Mouse (Mus musculus): Measurements from ENCODE around the gene Dap. TPM values are rescaled to one million over a fixed set of nuclear protein-coding genes. Genes with fewer than 3 reads are reported as not detected.

The Dap gene
- polyA plus RNA-seq, 1 experiment: 566 TPM

DNA sequence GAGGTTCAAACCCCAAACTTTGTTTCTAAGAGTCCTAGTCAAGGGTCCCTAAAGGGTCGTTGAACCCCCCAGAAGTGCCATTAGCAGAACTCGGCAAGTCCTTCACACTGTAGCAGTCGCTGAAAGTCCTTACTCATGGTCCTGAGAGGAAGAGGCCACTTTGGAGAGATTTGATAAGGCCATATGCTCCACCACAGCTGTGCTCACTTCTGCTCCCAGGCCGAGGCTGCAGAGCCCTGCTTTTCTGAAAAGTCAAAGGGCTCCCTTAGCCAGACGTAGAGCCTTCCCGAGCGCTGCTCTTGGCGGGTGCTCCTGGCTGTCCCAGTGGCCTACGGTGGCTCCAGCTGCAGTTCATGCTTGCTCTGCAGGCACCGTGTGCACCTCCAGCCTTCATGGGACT, 49.4 kb downstream of the Dap start:
- Histone ChIP-seq H3ac (ENCODE audit: control insufficient read depth, insufficient read length, low read depth) (no peak overlapping the region), H3K4me3 (ENCODE audit: insufficient read depth, poor library complexity, severe bottlenecking) (no peak overlapping the region)

DNA sequence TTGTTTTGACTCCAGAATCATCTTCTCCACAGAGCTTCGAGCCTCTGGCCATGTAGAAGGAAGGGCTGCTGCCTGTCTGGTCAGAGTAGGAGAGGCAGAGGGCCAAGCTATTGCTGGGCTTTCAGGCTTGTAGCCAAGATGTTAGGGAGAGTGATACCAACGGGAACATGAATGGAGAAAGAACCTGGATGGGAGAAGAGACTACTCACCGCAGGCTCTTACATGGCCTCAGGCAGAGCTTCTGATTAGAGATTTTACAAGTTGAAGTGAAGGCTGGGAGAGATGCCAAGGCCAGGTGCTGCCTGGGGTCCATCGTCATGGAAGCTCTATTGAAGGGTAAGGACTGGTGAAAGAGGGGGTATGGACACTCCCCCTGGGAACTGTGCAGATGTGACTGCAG, 54.0 kb downstream of the Dap start:
- no peak for TF ChIP-seq MAX (IDR thresholded peaks at IDR 0.05)
- TF ChIP-seq USF1 (IDR thresholded peaks at IDR 0.05; ENCODE audit: low read depth): no peak
- TF ChIP-seq FOSL1 (IDR thresholded peaks at IDR 0.05; ENCODE audit: insufficient read depth, low read length, poor library complexity, severe bottlenecking): no peak
- TF ChIP-seq CEBPB (IDR thresholded peaks at IDR 0.05; ENCODE audit: low read depth): no peak
- no peak for TF ChIP-seq MYOG (IDR thresholded peaks at IDR 0.05; ENCODE audit: control insufficient read depth, extremely low read depth, insufficient read length)
- TF ChIP-seq MYOD1 (IDR thresholded peaks at IDR 0.05; ENCODE audit: control insufficient read depth, insufficient read length, low read depth): no peak
- TF ChIP-seq CTCF (IDR thresholded peaks at IDR 0.05; ENCODE audit: control insufficient read depth, insufficient read depth, insufficient read length): no peak
- H3ac ChIP-seq (ENCODE audit: control insufficient read depth, insufficient read length, low read depth): no peak overlapping the region
- no peaks in the 10 kb centered on the region for H3K27me3 ChIP-seq (ENCODE audit: control insufficient read depth, insufficient read depth, insufficient read length)
- no peaks in the 10 kb centered on the region for H3K79me3 ChIP-seq (ENCODE audit: low read depth)
- H3K79me2 ChIP-seq (ENCODE audit: control insufficient read depth, insufficient read depth): no peaks in the 10 kb centered on the region
- H3K4me3 ChIP-seq (ENCODE audit: insufficient read depth, poor library complexity, severe bottlenecking): no peak overlapping the region
- H3K36me3 ChIP-seq (ENCODE audit: control insufficient read depth, insufficient read depth): peaks cover 22% of the 10 kb centered on the region

More for the DNA sequence above, 49.4 kb downstream of the Dap start:
- peaks cover 19% of the 10 kb centered on the region for H3K79me2 ChIP-seq (ENCODE audit: control insufficient read depth, insufficient read depth)
- peaks cover 4% of the 10 kb centered on the region for H3K79me3 ChIP-seq (ENCODE audit: low read depth)
- H3K27me3 ChIP-seq (ENCODE audit: control insufficient read depth, insufficient read depth, insufficient read length): no peaks in the 10 kb centered on the region
- H3K36me3 ChIP-seq (ENCODE audit: control insufficient read depth, insufficient read depth): peaks cover 63% of the 10 kb centered on the region
- TF ChIP-seq MYOG (IDR thresholded peaks at IDR 0.05; ENCODE audit: control insufficient read depth, extremely low read depth, insufficient read length) (no peak), MYOD1 (IDR thresholded peaks at IDR 0.05; ENCODE audit: control insufficient read depth, insufficient read length, low read depth) (no peak), CEBPB (IDR thresholded peaks at IDR 0.05; ENCODE audit: low read depth) (no peak), MAX (IDR thresholded peaks at IDR 0.05) (no peak), FOSL1 (IDR thresholded peaks at IDR 0.05; ENCODE audit: insufficient read depth, low read length, poor library complexity, severe bottlenecking) (no peak), USF1 (IDR thresholded peaks at IDR 0.05; ENCODE audit: low read depth) (no peak), CTCF (IDR thresholded peaks at IDR 0.05; ENCODE audit: control insufficient read depth, insufficient read depth, insufficient read length) (no peak)

GRCm38 (mm10) chr15:31279120-31279519, 55.0 kb downstream of the Dap start:
- H3K4me3 ChIP-seq (ENCODE audit: insufficient read depth, poor library complexity, severe bottlenecking): no peak overlapping the region
- H3K79me2 ChIP-seq (ENCODE audit: control insufficient read depth, insufficient read depth): no peaks in the 10 kb centered on the region
- peaks cover 11% of the 10 kb centered on the region for H3K36me3 ChIP-seq (ENCODE audit: control insufficient read depth, insufficient read depth)
- TF ChIP-seq CEBPB (IDR thresholded peaks at IDR 0.05; ENCODE audit: low read depth) (no peak), USF1 (IDR thresholded peaks at IDR 0.05; ENCODE audit: low read depth) (no peak)
- no peak overlapping the region for H3ac ChIP-seq (ENCODE audit: control insufficient read depth, insufficient read length, low read depth)
- no peaks in the 10 kb centered on the region for H3K27me3 ChIP-seq (ENCODE audit: control insufficient read depth, insufficient read depth, insufficient read length)
- H3K79me3 ChIP-seq (ENCODE audit: low read depth): no peaks in the 10 kb centered on the region

DNA sequence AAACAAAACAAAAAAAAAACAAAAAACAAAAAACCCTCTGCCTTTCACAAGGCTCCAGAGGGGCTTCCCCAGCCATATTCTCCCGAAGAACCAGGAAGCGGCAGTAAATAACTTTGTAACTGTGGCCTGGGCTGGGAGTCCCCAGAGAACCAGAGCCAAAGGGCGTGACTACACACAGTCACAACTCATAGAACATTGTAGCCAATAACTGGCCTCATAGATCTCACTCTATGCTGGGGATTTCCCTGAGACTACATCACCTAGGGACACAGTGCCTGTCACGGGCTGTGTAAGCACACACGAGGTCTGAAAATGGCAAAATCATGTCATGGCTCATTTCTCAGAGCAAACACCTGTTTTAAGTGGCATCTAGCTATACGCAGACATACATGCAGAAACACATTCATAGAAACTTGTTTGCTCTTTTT, 55.5 kb downstream of the Dap start:
- no peaks in the 10 kb centered on the region for H3K79me2 ChIP-seq (ENCODE audit: control insufficient read depth, insufficient read depth)
- H3K36me3 ChIP-seq (ENCODE audit: control insufficient read depth, insufficient read depth): peaks cover 7% of the 10 kb centered on the region
- no peak overlapping the region for H3ac ChIP-seq (ENCODE audit: control insufficient read depth, insufficient read length, low read depth)
- H3K79me3 ChIP-seq (ENCODE audit: low read depth): no peaks in the 10 kb centered on the region
- no peaks in the 10 kb centered on the region for H3K27me3 ChIP-seq (ENCODE audit: control insufficient read depth, insufficient read depth, insufficient read length)
- TF ChIP-seq MYOD1 (IDR thresholded peaks at IDR 0.05; ENCODE audit: control insufficient read depth, insufficient read length, low read depth) (no peak), CTCF (IDR thresholded peaks at IDR 0.05; ENCODE audit: control insufficient read depth, insufficient read depth, insufficient read length) (no peak), CEBPB (IDR thresholded peaks at IDR 0.05; ENCODE audit: low read depth) (no peak), USF1 (IDR thresholded peaks at IDR 0.05; ENCODE audit: low read depth) (no peak), FOSL1 (IDR thresholded peaks at IDR 0.05; ENCODE audit: insufficient read depth, low read length, poor library complexity, severe bottlenecking) (no peak), MAX (IDR thresholded peaks at IDR 0.05) (no peak), MYOG (IDR thresholded peaks at IDR 0.05; ENCODE audit: control insufficient read depth, extremely low read depth, insufficient read length) (no peak)
- no peak overlapping the region for H3K4me3 ChIP-seq (ENCODE audit: insufficient read depth, poor library complexity, severe bottlenecking)

- Histone ChIP-seq H3K79me3 (ENCODE audit: low read depth) (no peaks in the 10 kb centered on the region), H3ac (ENCODE audit: control insufficient read depth, insufficient read length, low read depth) (no peak overlapping the region), H3K4me3 (ENCODE audit: insufficient read depth, poor library complexity, severe bottlenecking) (no peak overlapping the region), H3K36me3 (ENCODE audit: control insufficient read depth, insufficient read depth) (peaks cover 2% of the 10 kb centered on the region), H3K79me2 (ENCODE audit: control insufficient read depth, insufficient read depth) (no peaks in the 10 kb centered on the region), H3K27me3 (ENCODE audit: control insufficient read depth, insufficient read depth, insufficient read length) (no peaks in the 10 kb centered on the region)
- TF ChIP-seq MYOD1 (IDR thresholded peaks at IDR 0.05; ENCODE audit: control insufficient read depth, insufficient read length, low read depth) (no peak), MYOG (IDR thresholded peaks at IDR 0.05; ENCODE audit: control insufficient read depth, extremely low read depth, insufficient read length) (no peak), USF1 (IDR thresholded peaks at IDR 0.05; ENCODE audit: low read depth) (no peak), CEBPB (IDR thresholded peaks at IDR 0.05; ENCODE audit: low read depth) (no peak)
These were observed 55.9 kb downstream of the Dap start for GRCm38 (mm10) chr15:31280059-31280458.

DNA sequence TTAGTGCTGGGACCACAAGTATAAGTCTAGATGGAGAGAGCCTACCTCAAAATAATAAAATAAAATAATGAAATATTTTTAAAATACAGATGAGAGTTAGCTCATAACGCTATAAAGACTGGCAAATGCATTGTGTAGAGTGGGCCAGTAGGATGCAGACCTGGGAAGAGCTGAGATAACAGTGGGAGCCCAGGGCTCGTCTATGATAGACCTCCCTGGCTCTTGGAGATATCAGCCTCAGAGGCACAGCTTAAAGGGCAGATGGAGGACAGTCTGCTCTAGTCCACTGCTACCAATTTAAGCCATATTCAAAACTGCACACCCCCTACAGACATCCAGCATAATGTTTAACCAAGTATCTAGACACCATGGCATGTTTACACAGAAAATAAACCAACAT, 56.6 kb downstream of the Dap start:
- Histone ChIP-seq H3K79me3 (ENCODE audit: low read depth) (no peaks in the 10 kb centered on the region), H3ac (ENCODE audit: control insufficient read depth, insufficient read length, low read depth) (no peak overlapping the region), H3K79me2 (ENCODE audit: control insufficient read depth, insufficient read depth) (no peaks in the 10 kb centered on the region), H3K36me3 (ENCODE audit: control insufficient read depth, insufficient read depth) (no peaks in the 10 kb centered on the region), H3K27me3 (ENCODE audit: control insufficient read depth, insufficient read depth, insufficient read length) (no peaks in the 10 kb centered on the region), H3K4me3 (ENCODE audit: insufficient read depth, poor library complexity, severe bottlenecking) (no peak overlapping the region)
- TF ChIP-seq CTCF (IDR thresholded peaks at IDR 0.05; ENCODE audit: control insufficient read depth, insufficient read depth, insufficient read length) (no peak), MYOG (IDR thresholded peaks at IDR 0.05; ENCODE audit: control insufficient read depth, extremely low read depth, insufficient read length) (no peak), FOSL1 (IDR thresholded peaks at IDR 0.05; ENCODE audit: insufficient read depth, low read length, poor library complexity, severe bottlenecking) (no peak), USF1 (IDR thresholded peaks at IDR 0.05; ENCODE audit: low read depth) (no peak), MYOD1 (IDR thresholded peaks at IDR 0.05; ENCODE audit: control insufficient read depth, insufficient read length, low read depth) (no peak), CEBPB (IDR thresholded peaks at IDR 0.05; ENCODE audit: low read depth) (no peak), MAX (IDR thresholded peaks at IDR 0.05) (no peak)

Data from C2C12 (cell line).